ENCODE assay signal across 14 mouse cellular contexts in genomic region chr6:71090475-71090874, GRCm38 (mm10). TPM values are rescaled to one million over a fixed set of nuclear protein-coding genes. Genes with fewer than 3 reads are reported as not detected.
"Had no signal": no experiment of that assay in that cellular context is flagged by ENCODE, and none has a peak within 500 bp of the region (broad histone marks: within the 10 kb centered on the region; RNA-seq: fewer than 3 reads in every experiment).

No protein-coding gene starts in this region.

- DNase-seq: lung, adult 18-20 months; lung, embryonic 14.5 days; lung, postnatal 10 days; lung, postnatal 4 days; midbrain, embryonic 14.5 days; retina, postnatal 1 day; right cerebral cortex, adult 18-20 months; right cerebral cortex, postnatal 25 days; right cerebral cortex, postnatal 4 days; spleen, adult 18-20 months; thymus, adult 18-20 months; thymus, postnatal 14 days; thymus, postnatal 36 days had no signal

RNA-seq across cellular contexts. Expression of gene Thnsl2, which starts 53.8 kb away (rescaled TPM):
- total RNA-seq: megakaryocyte-erythroid progenitor cell, adult 5-6 weeks had no signal
